Mouse (Mus musculus) kidney, adult 8-10 months (tissue): ENCODE measurements around the gene Zfp747.
A peak's percentile ranks its signal among the peaks of the same experiment; 100 is the strongest.
"Not testable (repeated sequence)": the region's sequence is repeated elsewhere in the genome, so short reads cannot be mapped to it uniquely, and the experiment has no call there.

Source experiments
- DNase-seq, 2 experiments: peaks; one replicate each; pipeline ENCODE4 v3.0.0; 2022

Gene Zfp747

DNA sequence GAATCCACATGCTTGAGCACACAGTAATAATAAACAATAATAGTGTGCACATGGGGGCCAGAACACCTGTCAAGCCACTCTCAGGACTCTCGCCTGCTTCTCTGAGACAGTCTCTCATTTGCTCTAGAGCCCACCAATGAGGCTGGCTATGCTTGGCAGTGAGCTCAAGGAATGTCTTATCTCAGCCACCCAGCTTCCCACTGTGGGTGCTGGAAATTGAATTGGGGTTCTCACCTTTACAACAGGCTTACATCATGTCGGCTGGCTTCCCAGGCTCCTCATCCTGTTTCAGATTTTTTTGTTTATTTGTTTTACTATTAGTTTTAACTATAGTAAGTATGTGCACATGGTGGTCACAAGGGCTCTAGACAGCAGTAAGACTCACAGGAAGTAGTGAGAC is 4.6 kb downstream of the Zfp747 start:
- no peak for DNase-seq

DNA sequence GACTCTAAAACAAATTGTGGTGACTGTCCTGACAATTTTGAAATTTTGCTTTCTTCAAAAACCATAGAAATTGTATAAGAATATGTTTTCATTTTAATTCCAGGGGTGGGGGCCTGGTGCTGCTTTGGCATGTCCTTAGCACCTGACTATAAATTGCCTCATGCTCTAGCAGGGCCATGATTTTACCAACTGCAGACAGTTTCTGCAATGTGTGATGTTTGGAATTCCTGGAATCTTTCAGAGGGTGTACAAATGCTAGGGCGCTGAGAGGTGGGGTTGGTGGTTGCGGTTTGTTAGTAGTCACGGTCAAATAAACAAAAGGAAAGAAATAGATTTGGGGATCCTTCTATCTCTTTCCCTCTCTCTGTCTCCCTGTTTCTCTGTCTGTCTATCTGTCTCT is 9.6 kb downstream of the Zfp747 start:
- no peak for DNase-seq

DNA sequence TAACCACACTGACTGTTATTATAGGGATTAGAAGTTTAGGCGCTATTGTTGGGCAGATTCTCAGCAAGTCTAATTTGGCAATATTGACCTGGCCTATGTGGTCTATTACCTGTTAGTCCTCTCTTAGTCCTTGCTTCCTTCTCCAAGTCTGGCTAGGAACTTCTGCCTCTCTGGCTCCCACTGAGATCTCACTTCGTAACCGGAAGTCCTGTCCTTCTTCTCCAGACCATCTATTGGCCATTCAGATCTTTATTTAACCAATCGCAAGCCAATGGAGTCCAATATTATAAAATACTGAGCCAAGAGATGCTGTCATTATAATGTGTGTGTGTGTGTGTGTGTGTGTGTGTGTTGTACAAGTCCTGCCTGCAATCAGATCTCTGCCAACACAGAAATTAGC is 11.7 kb downstream of the Zfp747 start:
- DNase-seq, result no peak

DNA sequence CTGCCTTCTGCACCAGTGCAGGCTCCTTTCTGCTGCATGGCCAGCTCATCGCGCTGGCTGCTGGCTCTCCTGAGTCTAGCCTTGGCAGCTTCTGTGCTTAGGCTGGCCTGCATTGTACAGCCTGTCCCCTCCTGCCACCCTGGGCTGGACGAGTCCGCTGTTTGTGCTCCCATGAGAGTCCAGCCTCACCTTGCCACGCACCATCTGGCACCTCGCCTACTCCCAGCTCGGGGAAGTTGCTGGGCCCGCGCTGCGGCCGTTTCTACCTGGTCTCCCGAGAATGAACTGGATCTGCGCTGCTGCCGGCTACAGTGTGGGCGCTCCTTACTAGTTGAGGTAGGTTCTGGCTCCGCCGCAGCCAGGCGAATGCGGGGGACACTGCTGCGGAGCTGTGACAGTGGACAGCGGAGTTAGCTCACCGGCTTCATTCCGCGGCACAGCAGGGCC is 12.4 kb downstream of the Zfp747 start:
- DNase-seq, result peak; percentile 31 to 41

DNA sequence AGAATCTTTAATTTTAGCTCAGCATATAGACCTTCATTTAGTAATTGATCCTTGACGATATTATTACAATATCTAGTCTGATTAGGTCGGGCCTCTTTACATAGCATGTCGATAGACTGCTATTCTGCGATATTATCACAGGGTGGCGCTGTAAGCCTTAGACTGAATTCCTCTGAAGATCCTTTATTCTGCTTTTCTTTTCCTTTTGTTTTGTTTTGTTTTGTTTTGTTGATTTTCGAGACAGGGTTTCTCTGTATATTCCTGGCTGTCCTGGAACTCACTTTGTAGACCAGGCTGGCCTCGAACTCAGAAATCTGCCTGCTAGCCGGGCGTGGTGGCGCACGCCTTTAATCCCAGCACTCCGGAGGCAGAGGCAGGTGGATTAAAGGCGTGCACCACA is 13.4 kb downstream of the Zfp747 start:
- peak in 1 of 2 experiments; percentile 41 for DNase-seq

DNA sequence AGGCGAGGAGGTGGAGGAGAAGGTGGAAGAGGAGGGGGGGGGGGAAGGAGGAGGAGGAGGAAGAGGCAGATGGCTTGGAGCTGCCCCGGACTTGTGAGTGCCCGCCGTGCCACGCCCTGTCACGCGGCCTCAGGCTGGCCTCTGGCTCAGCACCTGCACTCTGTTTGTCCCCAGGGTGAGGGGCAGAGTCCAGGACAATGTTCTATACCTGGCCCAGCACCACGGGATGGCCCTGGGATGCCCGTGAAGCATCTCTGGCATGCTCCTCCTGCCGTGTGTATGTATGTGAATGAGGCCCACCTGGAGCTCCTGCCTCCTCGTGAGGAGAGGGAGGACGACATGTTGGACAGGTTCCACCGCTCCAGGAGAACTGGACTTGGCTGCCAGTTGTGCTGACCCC is 14.4 kb downstream of the Zfp747 start:
- peak; percentile 65 to 68 for DNase-seq

DNA sequence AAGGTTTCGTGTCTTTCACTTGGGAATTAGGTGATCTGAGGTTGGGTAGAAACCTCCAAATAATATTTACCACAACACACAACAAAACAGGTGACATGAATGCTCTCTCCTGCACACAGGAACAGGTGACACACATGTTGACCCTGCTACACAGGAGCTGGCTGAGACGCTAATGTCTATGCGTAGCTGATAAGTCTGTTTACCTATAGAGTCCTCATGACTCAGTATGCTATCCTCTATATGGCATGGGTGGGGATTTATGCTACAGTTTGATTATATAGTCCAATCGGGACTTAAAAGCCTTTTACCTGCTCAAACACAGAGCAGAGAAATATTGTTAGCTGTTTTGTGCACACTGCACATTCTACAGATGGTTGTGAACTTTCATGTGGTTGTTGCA is 15.6 kb downstream of the Zfp747 start:
- no peak for DNase-seq

DNA sequence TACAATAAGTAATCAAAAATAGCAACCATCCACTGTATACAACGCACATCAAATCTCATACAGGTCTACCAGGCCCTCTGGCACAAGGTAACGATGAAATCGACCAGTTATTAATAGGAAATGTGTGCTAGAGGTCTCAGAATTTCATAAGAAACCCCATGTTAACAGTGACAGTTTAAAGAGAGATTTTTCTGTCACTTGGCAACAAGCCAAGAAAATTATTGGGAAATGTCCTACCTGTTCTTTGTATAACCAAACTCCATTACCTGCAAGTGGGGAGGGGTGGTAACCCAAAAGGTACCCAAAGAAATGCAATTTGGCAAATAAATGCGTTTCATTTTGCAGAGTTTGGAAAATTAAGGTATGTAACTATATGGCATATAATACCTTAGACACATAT is 17.4 kb downstream of the Zfp747 start:
- DNase-seq, result no peak

DNA sequence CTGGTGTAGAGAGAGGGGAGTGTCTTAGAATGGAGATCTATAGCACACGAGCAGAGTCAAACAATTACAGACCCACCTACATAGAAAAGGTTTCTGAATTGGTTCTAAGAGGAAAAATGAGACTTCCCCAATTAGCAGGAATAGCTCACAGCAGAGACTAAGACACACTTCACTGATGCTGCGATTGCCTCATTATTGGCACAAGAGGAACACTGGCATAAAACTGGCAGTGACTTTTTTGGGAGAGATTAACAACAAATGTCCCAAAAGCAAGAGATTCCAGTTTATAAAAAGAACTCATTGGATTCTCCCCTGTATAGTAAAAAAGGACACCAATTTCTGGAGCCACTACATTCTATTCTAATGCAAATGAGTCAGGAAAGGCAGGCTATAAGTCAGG is 18.0 kb downstream of the Zfp747 start:
- DNase-seq, result no peak

DNA sequence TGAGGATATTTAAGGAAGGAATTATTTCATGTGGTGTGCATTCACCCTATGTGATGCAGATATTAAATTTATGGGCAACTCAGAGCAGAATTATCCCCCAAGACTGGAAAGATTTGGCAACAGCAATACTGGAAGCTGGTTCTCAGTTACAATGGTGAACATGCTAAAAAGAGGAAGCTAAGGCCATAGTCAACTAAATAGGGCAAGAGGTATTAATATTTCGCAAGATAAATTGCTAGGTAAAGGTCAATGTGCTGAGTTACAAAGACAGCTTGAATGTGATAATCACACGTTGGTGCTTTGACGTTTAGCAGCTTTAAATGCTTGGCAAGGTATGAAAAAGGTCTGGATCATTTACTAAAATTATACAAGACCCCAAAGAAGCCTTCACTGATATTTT is 20.1 kb downstream of the Zfp747 start:
- DNase-seq, result no peak

DNA sequence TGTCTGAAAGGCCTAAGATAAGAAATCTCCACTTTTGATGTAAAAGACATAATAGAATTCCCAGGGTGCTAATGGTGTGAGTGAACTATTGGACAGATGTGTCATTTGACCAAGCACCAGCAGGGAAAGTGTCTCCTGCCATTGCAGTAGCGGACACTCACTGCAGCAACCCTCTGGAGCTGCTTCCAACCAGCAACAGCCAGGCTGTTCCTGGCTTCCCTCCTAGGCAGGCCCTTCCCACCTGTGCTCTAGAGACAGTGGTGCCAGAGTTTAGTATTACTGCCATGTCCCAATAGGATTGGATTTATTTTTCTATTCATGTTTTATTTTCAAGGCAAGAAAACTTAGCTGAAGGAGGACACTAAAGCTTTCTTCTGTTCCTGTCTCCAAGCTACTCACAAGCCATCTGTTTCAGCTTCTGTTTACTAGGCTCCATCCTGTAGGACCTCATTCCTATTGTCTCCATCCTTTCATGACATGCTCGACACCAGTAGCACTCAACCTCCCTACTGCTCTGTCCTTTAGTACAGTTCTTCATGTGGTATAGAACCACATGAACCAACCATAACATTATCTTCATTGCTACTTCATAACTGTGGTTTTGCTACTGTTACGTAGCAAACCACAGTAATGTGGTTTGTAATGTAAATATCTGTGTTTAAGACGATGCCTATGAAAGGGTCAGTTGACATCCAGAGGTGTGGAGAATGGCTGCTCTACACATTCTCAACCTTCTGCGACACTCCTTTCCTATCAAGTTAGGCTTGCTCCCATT is 24.4 kb downstream of the Zfp747 start:
- no peak for DNase-seq

DNA sequence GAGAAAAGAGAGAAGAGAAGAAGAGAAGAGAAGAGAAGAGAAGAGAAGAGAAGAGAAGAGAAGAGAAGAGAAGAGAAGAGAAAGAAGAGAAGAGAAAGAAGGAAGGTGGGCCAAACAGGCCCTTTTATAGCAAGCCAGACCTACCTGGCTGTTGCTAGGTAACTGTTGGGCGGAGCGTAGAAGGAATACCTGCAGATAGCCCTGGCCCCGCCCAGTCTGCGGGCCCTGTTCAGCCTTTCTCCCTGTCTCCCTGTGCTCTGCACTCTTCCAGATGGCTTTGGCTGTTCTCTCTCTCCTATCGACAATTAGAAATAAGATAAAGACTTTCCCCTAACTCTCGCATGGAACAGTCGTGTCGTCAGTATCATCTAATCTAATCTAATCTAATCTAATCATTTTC is 29.2 kb downstream of the Zfp747 start:
- DNase-seq, result peak; percentile 78 to 87

DNA sequence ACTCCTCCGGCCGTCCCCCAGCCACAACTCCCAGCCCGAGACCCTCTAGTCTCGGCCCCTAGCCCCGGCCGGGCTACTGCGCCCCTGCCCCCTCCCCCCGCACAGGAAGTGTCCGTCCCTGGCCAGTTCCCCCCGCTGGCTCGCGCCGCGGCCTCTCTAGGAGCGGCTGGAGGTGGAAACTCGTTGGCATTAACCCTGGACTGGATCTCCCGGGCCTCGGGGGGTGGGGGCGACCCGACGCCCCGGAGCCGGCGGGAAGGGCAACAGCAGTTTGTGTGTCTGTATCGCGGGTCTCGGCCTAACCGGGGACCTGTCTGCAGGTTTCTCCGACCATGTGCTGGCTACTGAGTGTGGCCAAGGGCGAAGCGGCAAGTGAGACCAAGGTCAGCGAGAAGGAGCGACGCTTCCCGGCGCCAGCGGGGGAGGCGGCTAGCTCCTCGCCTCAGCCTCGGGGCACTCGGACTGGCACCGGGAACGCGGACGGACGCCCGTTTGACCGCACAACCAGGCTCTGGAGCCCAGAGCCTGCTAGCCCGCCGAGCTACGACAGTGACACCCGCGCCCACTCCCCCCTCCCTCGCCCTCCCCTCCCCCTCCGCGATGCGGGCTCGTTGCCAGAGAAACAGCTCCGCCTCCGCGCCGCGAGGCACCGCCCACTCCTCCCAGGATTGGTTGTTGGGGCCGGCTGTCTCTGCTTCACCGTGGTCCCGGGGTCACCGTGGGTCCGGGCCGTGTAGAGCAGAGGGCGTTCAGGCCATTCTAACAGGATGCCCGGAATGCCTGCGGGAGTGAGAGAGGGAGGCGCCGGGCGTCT is 30.1 kb downstream of the Zfp747 start, which contains the start of gene Zfp768:
Gene Zfp768, minus strand, starts transcription at position 78 of the 814 bp plus-strand sequence.
- DNase-seq, result peak; percentile 94

DNA sequence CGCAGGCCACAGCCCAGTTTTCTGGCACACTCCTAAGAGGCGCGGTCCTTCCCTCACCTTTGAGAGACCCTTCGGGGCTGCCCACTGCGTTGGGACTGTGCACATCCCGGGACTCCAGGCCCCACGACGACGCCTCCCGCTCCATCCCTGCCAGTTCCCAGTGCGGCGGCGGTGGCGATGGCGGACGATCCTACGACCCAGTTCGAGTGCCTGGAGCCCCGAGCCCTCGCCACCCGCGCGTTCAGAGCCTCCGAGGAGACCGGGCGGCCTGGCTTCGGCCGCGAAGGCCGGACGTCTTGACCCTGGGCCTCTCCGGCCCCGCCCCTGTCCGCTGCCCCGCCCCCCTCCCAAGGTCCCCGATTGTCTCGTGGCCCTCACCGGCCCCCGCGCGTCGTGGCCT is 30.8 kb downstream of the Zfp747 start:
- DNase-seq, result peak; percentile 60 to 62

DNA sequence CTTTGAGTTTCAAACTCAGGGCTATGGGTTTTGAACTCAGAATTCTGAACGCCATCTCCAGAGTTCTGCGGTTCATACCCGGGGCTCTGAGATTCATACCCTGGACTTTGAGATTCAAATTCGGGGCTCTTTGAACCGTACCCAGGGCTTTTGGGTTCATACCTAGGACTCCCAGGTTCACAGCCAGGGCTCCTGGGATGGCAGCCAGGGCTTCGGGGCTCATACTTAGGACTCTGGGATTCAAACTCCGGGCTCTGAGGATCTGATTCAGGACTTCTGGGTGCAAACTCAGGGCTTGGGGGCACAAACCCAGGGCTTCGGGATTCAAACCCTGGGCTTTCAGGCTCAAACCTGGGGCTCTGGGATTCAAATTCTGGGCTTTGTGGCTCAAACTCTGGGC is 31.5 kb downstream of the Zfp747 start:
- DNase-seq, result peak; percentile 40 to 58

DNA sequence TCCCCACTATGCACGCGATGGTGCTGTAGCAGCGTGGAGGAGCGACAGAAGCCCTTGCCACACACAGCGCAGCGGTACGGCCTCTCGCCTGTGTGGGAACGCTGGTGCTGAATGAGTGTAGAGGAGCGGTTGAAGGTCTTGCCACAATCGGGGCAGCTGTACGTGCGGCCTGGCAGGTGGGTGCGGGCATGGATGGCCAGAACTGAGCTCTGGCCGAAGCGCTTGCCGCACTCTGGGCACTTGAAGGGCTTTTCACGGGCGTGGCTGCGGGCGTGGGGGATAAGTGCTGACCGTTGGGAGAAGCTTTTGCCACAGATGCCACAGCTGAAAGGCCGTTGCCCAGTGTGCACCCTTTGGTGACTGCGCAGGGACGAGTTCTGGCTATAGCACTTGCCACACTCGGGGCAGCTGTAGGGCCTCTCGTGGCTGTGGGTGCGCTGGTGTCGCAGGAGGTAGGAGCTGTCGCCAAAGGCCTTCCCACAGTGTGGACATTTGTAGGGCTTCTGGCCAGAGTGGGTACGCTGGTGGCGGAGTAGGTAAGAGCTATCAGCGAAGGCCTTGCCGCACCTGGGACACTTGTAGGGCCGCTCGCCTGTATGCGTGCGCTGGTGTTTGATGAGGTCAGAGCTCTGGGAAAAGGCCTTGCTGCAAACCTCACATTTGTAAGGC is 32.4 kb downstream of the Zfp747 start:
- no peak for DNase-seq

DNA sequence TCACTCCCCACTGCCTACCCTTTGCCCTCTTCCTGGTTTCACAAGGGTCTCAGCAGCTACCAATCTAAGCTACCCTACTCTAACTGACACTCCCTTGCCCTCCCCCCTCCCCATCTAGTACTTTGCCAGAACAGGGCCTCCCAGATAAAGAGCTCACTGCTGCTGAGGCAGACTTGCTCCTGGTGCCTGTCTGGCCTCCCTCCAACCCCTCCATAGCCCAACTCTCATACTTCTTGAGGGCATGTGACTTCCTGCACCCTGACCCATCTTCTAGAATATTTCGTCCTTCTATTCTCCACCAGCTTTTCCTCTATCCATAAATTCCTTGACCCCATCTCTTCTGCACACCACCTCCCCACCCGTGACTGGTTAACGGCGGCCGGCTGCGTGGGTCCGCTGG is 33.0 kb downstream of the Zfp747 start:
- DNase-seq, result no peak

DNA sequence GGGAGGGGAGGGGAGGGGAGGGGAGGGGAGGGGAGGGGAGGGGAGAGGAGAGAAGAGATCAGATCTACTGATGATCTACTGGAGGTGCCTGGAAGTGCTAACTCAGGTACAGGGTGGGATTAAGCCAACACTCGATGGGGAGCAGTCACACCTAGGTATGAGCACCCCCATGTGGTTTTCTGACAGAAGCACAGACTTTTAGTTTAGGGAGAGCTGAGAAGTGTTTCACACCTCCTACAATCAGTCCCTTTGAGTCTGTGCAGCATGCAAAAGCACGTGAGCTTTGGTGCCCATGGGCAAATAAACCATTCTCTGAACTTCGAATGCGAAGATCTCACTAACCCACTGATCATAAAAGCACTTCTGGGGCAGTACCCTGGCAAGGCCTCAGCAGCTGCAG is 33.5 kb downstream of the Zfp747 start:
- DNase-seq, result peak; percentile 32 to 47

DNA sequence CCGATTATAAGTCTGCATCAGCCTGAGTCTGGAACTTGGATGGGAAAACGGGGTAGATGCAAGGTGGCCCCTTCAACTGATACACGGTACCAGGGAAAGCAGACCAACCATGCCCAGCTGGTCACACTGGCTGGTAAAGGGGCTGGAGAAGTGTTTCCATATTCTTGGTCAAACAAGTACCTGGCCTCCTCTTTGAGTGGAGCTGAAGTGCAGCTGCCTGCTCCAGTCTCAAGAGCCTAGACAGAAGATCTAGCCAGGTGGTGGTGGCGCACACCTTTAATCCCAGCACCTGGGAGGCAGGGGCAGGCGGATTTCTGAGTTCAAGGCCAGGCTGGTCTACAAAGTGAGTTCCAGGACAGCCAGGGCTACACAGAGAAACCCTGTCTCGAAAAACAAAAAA is 34.0 kb downstream of the Zfp747 start:
- DNase-seq, result not testable (repeated sequence)

DNA sequence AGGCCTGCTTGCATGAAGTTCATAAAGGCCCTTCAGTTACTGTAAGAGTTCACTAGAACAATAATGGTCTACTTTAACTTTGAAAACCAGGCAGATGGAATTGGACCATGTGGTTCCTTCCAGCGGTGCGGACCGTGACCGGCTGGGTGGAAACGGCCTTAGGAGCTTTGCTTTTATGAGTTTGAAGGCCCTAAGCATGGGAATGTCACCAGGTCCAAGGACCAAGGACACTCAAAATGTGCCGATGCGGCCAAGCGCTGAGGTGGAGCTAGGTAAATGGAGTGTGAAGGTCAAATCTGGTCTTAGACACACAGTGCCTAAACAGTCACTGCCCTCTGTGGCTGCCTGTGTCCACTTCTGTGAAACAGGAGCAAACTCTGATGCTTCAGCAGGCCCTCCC is 34.5 kb downstream of the Zfp747 start:
- DNase-seq, result peak; percentile 81 to 87

DNA sequence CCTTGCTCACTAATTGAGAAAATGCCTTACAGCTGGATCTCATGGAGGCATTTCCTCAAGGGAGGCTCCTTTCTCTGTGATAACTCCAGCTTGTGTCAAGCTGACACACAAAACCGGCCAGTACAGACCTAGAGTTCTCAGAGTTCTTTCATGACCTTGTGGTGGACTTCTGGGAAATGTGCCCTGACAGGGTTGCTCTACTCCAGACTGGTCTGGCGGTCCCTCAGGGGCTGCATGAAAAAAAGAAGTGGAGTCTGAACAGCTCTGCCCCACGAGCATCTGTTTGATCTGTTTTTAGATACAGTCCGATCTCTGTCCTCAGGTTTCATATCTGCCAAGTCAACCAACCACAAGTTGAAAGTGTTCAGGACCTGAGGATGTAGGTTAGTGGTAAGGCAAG is 38.2 kb downstream of the Zfp747 start:
- peak in 1 of 2 experiments; percentile 49 for DNase-seq

DNA sequence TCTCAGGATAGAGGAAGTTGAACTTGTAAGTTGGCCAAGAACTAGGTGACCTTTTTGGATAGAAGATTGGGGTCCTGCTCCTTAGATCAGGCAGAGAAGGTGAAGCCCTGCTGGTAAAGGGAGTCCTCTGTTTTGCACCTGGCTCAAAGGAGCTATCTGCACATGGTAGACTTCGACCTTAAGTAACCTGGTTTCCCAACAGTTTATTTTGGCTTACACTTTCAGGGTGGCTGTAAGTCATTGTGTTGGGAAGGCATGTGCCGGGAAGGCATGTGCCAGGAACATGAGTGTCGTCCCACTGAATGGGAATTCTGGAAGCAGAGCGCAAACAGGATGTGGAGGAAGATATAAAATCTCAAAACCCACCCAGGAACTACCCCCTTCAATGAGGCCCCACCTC is 40.2 kb downstream of the Zfp747 start:
- no peak for DNase-seq

DNA sequence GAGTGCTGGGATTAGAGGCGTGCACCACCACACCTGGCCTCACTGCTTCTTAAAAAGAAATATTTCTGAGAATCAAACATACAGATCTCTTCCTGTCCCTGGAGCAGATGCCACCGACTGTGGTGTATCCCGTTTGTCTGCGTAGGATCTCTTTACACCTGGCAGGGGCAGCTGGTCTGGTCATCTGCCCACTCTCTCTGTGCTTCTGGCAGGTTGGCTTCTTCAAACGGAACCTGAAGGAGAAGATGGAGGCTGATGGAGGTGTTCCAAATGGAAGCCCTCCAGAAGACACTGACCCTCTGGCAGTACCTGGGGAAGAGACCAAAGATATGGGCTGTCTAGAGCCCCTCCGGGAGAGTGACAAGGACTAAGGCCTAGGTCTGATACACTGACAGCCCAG is 42.6 kb downstream of the Zfp747 start:
- no peak for DNase-seq

DNA sequence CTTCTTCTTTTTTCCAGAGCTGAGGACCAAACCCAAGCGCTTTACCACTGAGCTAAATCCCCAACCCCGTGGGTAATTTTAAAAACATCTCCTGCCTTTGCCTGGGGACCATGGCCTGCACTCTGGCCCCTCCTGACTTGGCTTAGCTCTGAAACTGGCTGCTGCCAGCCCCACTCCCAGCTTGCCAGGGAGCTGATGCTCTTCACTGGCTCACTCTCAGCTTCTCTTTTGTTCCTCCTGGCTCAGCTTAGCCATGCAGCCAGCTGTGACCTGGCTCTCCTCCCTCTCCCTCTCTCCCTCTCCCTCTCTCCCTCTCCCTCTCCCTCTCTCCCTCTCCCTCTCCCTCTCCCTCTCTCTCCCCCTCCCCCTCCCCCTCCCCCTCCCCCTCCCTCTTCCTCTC is 49.2 kb downstream of the Zfp747 start:
- peak; percentile 28 to 38 for DNase-seq
